Comparison of ENCODE assay signal across 12 mouse cellular contexts in the genomic region with DNA sequence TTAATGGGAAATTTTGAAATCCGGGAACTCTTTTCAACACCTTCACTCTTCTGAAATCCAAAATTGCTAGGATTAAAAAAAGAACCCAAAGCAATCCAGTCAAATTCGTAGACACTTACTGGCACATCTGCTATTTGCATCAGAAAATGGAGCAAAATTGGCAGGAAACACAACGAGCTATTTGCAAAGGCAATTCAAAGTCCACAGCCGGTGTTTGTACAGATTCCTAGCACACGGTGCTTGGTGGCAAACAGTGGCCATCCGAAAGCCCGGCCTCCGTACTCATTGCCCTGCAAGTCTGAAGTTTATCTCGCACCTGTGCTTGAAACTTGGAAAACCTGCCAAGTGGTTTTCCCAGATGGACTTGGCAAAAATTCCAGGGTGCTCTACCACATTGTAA. TPM values are rescaled to one million over a fixed set of nuclear protein-coding genes. Genes with fewer than 3 reads are reported as not detected.
DNase-seq lines count a peak whose midpoint lies in the region; ATAC-seq lines count a peak whose summit lies in the region.
"Had no signal": no experiment of that assay in that cellular context is flagged by ENCODE, and none has a peak within 500 bp of the region (broad histone marks: within the 10 kb centered on the region; RNA-seq: fewer than 3 reads in every experiment).

No protein-coding gene starts in this region.

- DNase-seq in heart, adult 18-20 months = peak; percentile 8 to 18
- DNase-seq in heart, postnatal 14 days = no peak
- DNase-seq in liver = peak; percentile 10
- DNase-seq in liver, embryonic 11.5 days (ENCODE audit: low spot score) = no peak
- peak; percentile 13 to 42 for DNase-seq in layer of hippocampus, adult 8-10 months (ENCODE audit: low spot score in 2 of 2)
- no peak for DNase-seq in ovary, postnatal 10 days (ENCODE audit: low spot score)
- DNase-seq in B cell, adult 2 months = no peak
- DNase-seq: gastrocnemius, postnatal 36 days had no signal

- 69% methylated on average over 9 of the region's 9 CpGs for WGBS in liver, embryonic 11.5 days
- 60% methylated on average over 9 of the region's 9 CpGs for WGBS in liver, embryonic 16.5 days (ENCODE audit: insufficient replicate concordance)

- H3K4me2 ChIP-seq in liver, embryonic 11.5 days = no peak overlapping the region
- no peak overlapping the region for H3K4me2 ChIP-seq in liver, embryonic 16.5 days (ENCODE audit: low read depth, low read length)
- H3K4me2 ChIP-seq: midbrain, embryonic 15.5 days; neural tube, embryonic 13.5 days had no signal

- H3K27me3 ChIP-seq in liver, embryonic 11.5 days (replicated peaks; ENCODE audit: control insufficient read depth, insufficient read depth, low read length) = no peaks in the 10 kb centered on the region
- H3K27me3 ChIP-seq in liver, embryonic 16.5 days (ENCODE audit: control insufficient read depth, insufficient read depth, low read depth, low read length) = no peaks in the 10 kb centered on the region
- H3K27me3 ChIP-seq: midbrain, embryonic 15.5 days; neural tube, embryonic 13.5 days had no signal

- H3K4me1 ChIP-seq in liver, embryonic 11.5 days (replicated peaks; ENCODE audit: control insufficient read depth, insufficient read depth, low read length) = no peaks in the 10 kb centered on the region
- no peaks in the 10 kb centered on the region for H3K4me1 ChIP-seq in liver, embryonic 16.5 days (ENCODE audit: control insufficient read depth, low read depth, low read length)

- H3K36me3 ChIP-seq in liver, embryonic 11.5 days (ENCODE audit: control insufficient read depth, insufficient read depth, low read length) = no peaks in the 10 kb centered on the region
- H3K36me3 ChIP-seq in liver, embryonic 16.5 days (ENCODE audit: control insufficient read depth, insufficient read depth) = no peaks in the 10 kb centered on the region
- H3K36me3 ChIP-seq: midbrain, embryonic 15.5 days; neural tube, embryonic 13.5 days had no signal

- intact Hi-C loops in heart, postnatal 14 days (cut with DNase I) = no loop called here

- no peak overlapping the region for H3K9ac ChIP-seq in liver, embryonic 11.5 days (ENCODE audit: low read depth, low read length)
- no peak overlapping the region for H3K9ac ChIP-seq in liver, embryonic 16.5 days (ENCODE audit: low read depth, low read length)
- H3K9ac ChIP-seq: midbrain, embryonic 15.5 days; neural tube, embryonic 13.5 days had no signal

- ATAC-seq in liver, embryonic 11.5 days (replicated peaks; ENCODE audit: low FRiP score) = no peak
- ATAC-seq in liver, embryonic 16.5 days (ENCODE audit: low read depth) = peak; percentile 81
- ATAC-seq: midbrain, embryonic 15.5 days had no signal

- no peak overlapping the region for H3K4me3 ChIP-seq in liver, embryonic 11.5 days (ENCODE audit: low read depth, low read length)
- H3K4me3 ChIP-seq in liver, embryonic 16.5 days (ENCODE audit: low read depth, low read length) = no peak overlapping the region
- H3K4me3 ChIP-seq: midbrain, embryonic 15.5 days; neural tube, embryonic 13.5 days had no signal

- H3K9me3 ChIP-seq in liver, embryonic 11.5 days (ENCODE audit: control insufficient read depth, low read length) = no peaks in the 10 kb centered on the region
- H3K9me3 ChIP-seq in liver, embryonic 16.5 days (replicated peaks; ENCODE audit: control insufficient read depth, low read length) = no peaks in the 10 kb centered on the region; the same call in 1 of the 2 replicates
- H3K9me3 ChIP-seq: midbrain, embryonic 15.5 days; neural tube, embryonic 13.5 days had no signal

- H3K27ac ChIP-seq in liver, embryonic 11.5 days (ENCODE audit: low read depth, low read length) = no peak overlapping the region
- H3K27ac ChIP-seq in liver, embryonic 16.5 days (ENCODE audit: low read length) = peak overlapping the region; percentile 18; the same call in 1 of the 2 replicates
- H3K27ac ChIP-seq: macrophage; midbrain, embryonic 15.5 days; neural tube, embryonic 13.5 days had no signal

RNA-seq across cellular contexts. Expression of a gene that starts 34.3 kb away (rescaled TPM):
- total RNA-seq in heart, adult 18-20 months (2021) = 10 to 100 TPM; 29.2 TPM
- total RNA-seq in heart, postnatal 14 days (2021) = 10 to 100 TPM; 19.6 to 21.2 TPM
- polyA plus RNA-seq in liver, embryonic 11.5 days (2014; fragmentation: Nextera tagmentation; extraction: Ambion mirVana) = 8.2 and 8.3 TPM in 2 replicates
- 10 to 100 TPM; 49.6 to 54.8 (median 52.7) TPM for total RNA-seq in layer of hippocampus, adult 8-10 months (2022)
- polyA plus RNA-seq in liver, embryonic 16.5 days (2015; fragmentation: Nextera tagmentation; extraction: Ambion mirVana) = 4.1 and 4.6 TPM in 2 replicates

Comparison
In these comparisons a context has a peak if more than half of its experiments do, and no peak if none do; other contexts are left out.
1. DNase-seq: peak in heart, adult 18-20 months (2 of 2), liver (single experiment) and layer of hippocampus, adult 8-10 months (2 of 2); none in heart, postnatal 14 days (0 of 2), liver, embryonic 11.5 days (single experiment), ovary, postnatal 10 days (single experiment) and B cell, adult 2 months (0 of 2).